Mouse (Mus musculus) bone marrow macrophage, adult 2 months (primary cell): ENCODE results near the gene Ssh2.

ENCODE experiments used
- CTCF ChIP-seq: IDR thresholded peaks from 2 replicates; pipeline ENCODE4 v1.5.1; 2012; ENCODE audit warnings: low read depth, mild to moderate bottlenecking, low read length, moderate library complexity
- POLR2A ChIP-seq: IDR thresholded peaks from 2 replicates; pipeline ENCODE4 v1.6.1; 2012; ENCODE audit warnings: mild to moderate bottlenecking, low read depth, low read length, borderline replicate concordance

GRCm38 (mm10) chr11:77418021-77418420, 201.9 kb downstream of the Ssh2 start:
- TF ChIP-seq POLR2A = no peak
- TF ChIP-seq CTCF = no peak
